Mouse (Mus musculus) cerebellum, adult 9-11 months (tissue): ENCODE data around the gene Svbp.

Source experiments
- DNase-seq: peaks from one replicate; pipeline ENCODE4 v3.0.0; 2022

Gene Svbp

GRCm38 (mm10) chr4:119194909-119195581 lies at the start of gene Svbp:
TSS of gene Svbp (plus strand) at chr4:119195306.
- DNase-seq, result peak; percentile 82

GRCm38 (mm10) chr4:119146816-119147215 lies 48.3 kb upstream of the Svbp start:
- no peak for DNase-seq

- DNase-seq, result no peak
Observed at GRCm38 (mm10) chr4:119147347-119147746, 47.8 kb upstream of the Svbp start.

GRCm38 (mm10) chr4:119148741-119149140 lies 46.4 kb upstream of the Svbp start:
- no peak for DNase-seq

- no peak for DNase-seq
Observed at GRCm38 (mm10) chr4:119157186-119157585, 37.9 kb upstream of the Svbp start.

- DNase-seq, result no peak
Observed at GRCm38 (mm10) chr4:119157891-119158290, 37.2 kb upstream of the Svbp start.

- DNase-seq, result no peak
Observed at GRCm38 (mm10) chr4:119161358-119161757, 33.7 kb upstream of the Svbp start.

GRCm38 (mm10) chr4:119162990-119163389 lies 32.1 kb upstream of the Svbp start:
- DNase-seq, result no peak

GRCm38 (mm10) chr4:119165916-119166315 lies 29.2 kb upstream of the Svbp start:
- DNase-seq, result no peak

- DNase-seq, result no peak
Observed at GRCm38 (mm10) chr4:119167068-119167467, 28.0 kb upstream of the Svbp start.

GRCm38 (mm10) chr4:119167663-119168062 lies 27.4 kb upstream of the Svbp start:
- peak; percentile 79 for DNase-seq

- no peak for DNase-seq
Observed at GRCm38 (mm10) chr4:119172919-119173650, 22.0 kb upstream of the Svbp start.

GRCm38 (mm10) chr4:119173851-119174453 lies 21.2 kb upstream of the Svbp start, which contains the start of gene Zfp691:
TSS of gene Zfp691 (minus strand) at chr4:119174195.
- peak; percentile 96 for DNase-seq

GRCm38 (mm10) chr4:119177702-119178101 lies 17.4 kb upstream of the Svbp start:
- no peak for DNase-seq

GRCm38 (mm10) chr4:119178331-119178730 lies 16.8 kb upstream of the Svbp start:
- DNase-seq, result no peak

- no peak for DNase-seq
Observed at GRCm38 (mm10) chr4:119180133-119180707, 14.9 kb upstream of the Svbp start.

- no peak for DNase-seq
Observed at GRCm38 (mm10) chr4:119181456-119181855, 13.7 kb upstream of the Svbp start.

- no peak for DNase-seq
Observed at GRCm38 (mm10) chr4:119183525-119183924, 11.6 kb upstream of the Svbp start.

GRCm38 (mm10) chr4:119185771-119186170 lies 9.3 kb upstream of the Svbp start:
- DNase-seq, result no peak

GRCm38 (mm10) chr4:119188060-119188785 lies 6.9 kb upstream of the Svbp start:
- no peak for DNase-seq

- no peak for DNase-seq
Observed at GRCm38 (mm10) chr4:119189392-119189791, 5.7 kb upstream of the Svbp start.

- no peak for DNase-seq
Observed at GRCm38 (mm10) chr4:119189864-119190263, 5.2 kb upstream of the Svbp start, which contains the start of gene Ermap. TSS of gene Ermap (minus strand) at chr4:119190011.

GRCm38 (mm10) chr4:119190618-119191017 lies 4.5 kb upstream of the Svbp start:
- no peak for DNase-seq
